Mouse (Mus musculus): ENCODE measurements around the gene A830005F24Rik. TPM values are rescaled to one million over a fixed set of nuclear protein-coding genes. Genes with fewer than 3 reads are reported as not detected.

Gene A830005F24Rik
- polyA plus RNA-seq (2014; fragmentation: Nextera tagmentation; extraction: Ambion mirVana): 2.8 and 3.4 TPM in 2 replicates

GRCm38 (mm10) chr13:48513003-48513929 is at the start of gene A830005F24Rik, which contains the start of gene Zfp169:
A830005F24Rik (plus strand) TSS chr13:48513570.
Zfp169 (minus strand) TSS chr13:48513451.
- DNase-seq (ENCODE audit: low spot score): peak; percentile 95
- WGBS: 2% methylated on average over 34 of the region's 34 CpGs
- peak within 1 kb of the TSS; percentile 88 for H3K9ac ChIP-seq (ENCODE audit: low read length)

GRCm38 (mm10) chr13:48464170-48464569 is 49.2 kb upstream of the A830005F24Rik start:
- Histone ChIP-seq H3K27me3 (replicated peaks; ENCODE audit: control insufficient read depth, insufficient read depth, low read length) (no peaks in the 10 kb centered on the region), H3K4me3 (ENCODE audit: low read depth, low read length) (no peak overlapping the region), H3K4me1 (ENCODE audit: control insufficient read depth, insufficient read depth, low read length) (peaks cover 13% of the 10 kb centered on the region), H3K9ac (ENCODE audit: low read length) (no peak overlapping the region), H3K27ac (ENCODE audit: low read depth, low read length) (no peak overlapping the region), H3K9me3 (replicated peaks; ENCODE audit: control insufficient read depth, low read length) (no peaks in the 10 kb centered on the region), H3K4me2 (ENCODE audit: low read length) (no peak overlapping the region), H3K36me3 (ENCODE audit: control insufficient read depth, insufficient read depth, low read length) (no peaks in the 10 kb centered on the region)
- DNase-seq (ENCODE audit: low spot score) (peak; percentile 93), ATAC-seq (peak; percentile 69)
- 3% methylated on average over 4 of the region's 4 CpGs for WGBS

More at GRCm38 (mm10) chr13:48513003-48513929, at the start of gene A830005F24Rik, which contains the start of gene Zfp169:
- Histone ChIP-seq H3K9me3 (replicated peaks; ENCODE audit: control insufficient read depth, low read length) (no peaks in the 10 kb centered on the region), H3K4me3 (ENCODE audit: low read depth, low read length) (peak within 1 kb of the TSS; percentile 68), H3K4me2 (ENCODE audit: low read length) (peak within 1 kb of the TSS; percentile 74), H3K36me3 (ENCODE audit: control insufficient read depth, insufficient read depth, low read length) (no peaks in the 10 kb centered on the region), H3K27me3 (replicated peaks; ENCODE audit: control insufficient read depth, insufficient read depth, low read length) (no peaks in the 10 kb centered on the region), H3K4me1 (ENCODE audit: control insufficient read depth, insufficient read depth, low read length) (no peaks in the 10 kb centered on the region; the same call in 1 of the 2 replicates), H3K27ac (ENCODE audit: low read depth, low read length) (no peak within 1 kb of the TSS)
- peak; percentile 99 for ATAC-seq

GRCm38 (mm10) chr13:48466186-48466585 is 47.2 kb upstream of the A830005F24Rik start:
- Histone ChIP-seq H3K9ac (ENCODE audit: low read length) (no peak overlapping the region), H3K36me3 (ENCODE audit: control insufficient read depth, insufficient read depth, low read length) (no peaks in the 10 kb centered on the region), H3K27ac (ENCODE audit: low read depth, low read length) (peak overlapping the region; percentile 1; the same call in 1 of the 2 replicates), H3K9me3 (replicated peaks; ENCODE audit: control insufficient read depth, low read length) (no peaks in the 10 kb centered on the region), H3K4me1 (ENCODE audit: control insufficient read depth, insufficient read depth, low read length) (peaks cover 13% of the 10 kb centered on the region), H3K27me3 (replicated peaks; ENCODE audit: control insufficient read depth, insufficient read depth, low read length) (no peaks in the 10 kb centered on the region), H3K4me2 (ENCODE audit: low read length) (no peak overlapping the region), H3K4me3 (ENCODE audit: low read depth, low read length) (no peak overlapping the region)
- 54% methylated on average over 10 of the region's 10 CpGs for WGBS
- peak; percentile 42 for DNase-seq (ENCODE audit: low spot score)
- no peak for ATAC-seq

- H3K4me1 ChIP-seq (ENCODE audit: control insufficient read depth, insufficient read depth, low read length): peaks cover 13% of the 10 kb centered on the region
- no peak overlapping the region for H3K4me2 ChIP-seq (ENCODE audit: low read length)
- no peak overlapping the region for H3K9ac ChIP-seq (ENCODE audit: low read length)
- no peak for ATAC-seq
- no peak overlapping the region for H3K27ac ChIP-seq (ENCODE audit: low read depth, low read length)
- no peaks in the 10 kb centered on the region for H3K36me3 ChIP-seq (ENCODE audit: control insufficient read depth, insufficient read depth, low read length)
- WGBS: 68% methylated on average over 15 of the region's 15 CpGs
- no peak for DNase-seq (ENCODE audit: low spot score)
- H3K9me3 ChIP-seq (replicated peaks; ENCODE audit: control insufficient read depth, low read length): no peaks in the 10 kb centered on the region
- H3K4me3 ChIP-seq (ENCODE audit: low read depth, low read length): no peak overlapping the region
- H3K27me3 ChIP-seq (replicated peaks; ENCODE audit: control insufficient read depth, insufficient read depth, low read length): no peaks in the 10 kb centered on the region
These were observed 44.7 kb upstream of the A830005F24Rik start for GRCm38 (mm10) chr13:48468656-48469180.

- Histone ChIP-seq H3K4me1 (ENCODE audit: control insufficient read depth, insufficient read depth, low read length) (no peaks in the 10 kb centered on the region), H3K4me2 (ENCODE audit: low read length) (no peak overlapping the region), H3K4me3 (ENCODE audit: low read depth, low read length) (no peak overlapping the region), H3K9ac (ENCODE audit: low read length) (no peak overlapping the region), H3K36me3 (ENCODE audit: control insufficient read depth, insufficient read depth, low read length) (peaks cover 24% of the 10 kb centered on the region), H3K27me3 (replicated peaks; ENCODE audit: control insufficient read depth, insufficient read depth, low read length) (no peaks in the 10 kb centered on the region), H3K9me3 (replicated peaks; ENCODE audit: control insufficient read depth, low read length) (no peaks in the 10 kb centered on the region), H3K27ac (ENCODE audit: low read depth, low read length) (no peak overlapping the region)
- no peak for DNase-seq (ENCODE audit: low spot score)
- no peak for ATAC-seq
- 84% methylated on average over 4 of the region's 4 CpGs for WGBS
These were observed 29.8 kb upstream of the A830005F24Rik start for GRCm38 (mm10) chr13:48483606-48484005.

GRCm38 (mm10) chr13:48490396-48491182 is 22.8 kb upstream of the A830005F24Rik start:
- WGBS: 92% methylated on average over 35 of the region's 35 CpGs
- H3K9ac ChIP-seq (ENCODE audit: low read length): no peak overlapping the region
- no peak overlapping the region for H3K4me3 ChIP-seq (ENCODE audit: low read depth, low read length)
- H3K9me3 ChIP-seq (replicated peaks; ENCODE audit: control insufficient read depth, low read length): peaks cover 5% of the 10 kb centered on the region
- no peaks in the 10 kb centered on the region for H3K27me3 ChIP-seq (replicated peaks; ENCODE audit: control insufficient read depth, insufficient read depth, low read length)
- H3K36me3 ChIP-seq (ENCODE audit: control insufficient read depth, insufficient read depth, low read length): peaks cover 64% of the 10 kb centered on the region
- no peak overlapping the region for H3K4me2 ChIP-seq (ENCODE audit: low read length)
- no peak for DNase-seq (ENCODE audit: low spot score)
- no peaks in the 10 kb centered on the region for H3K4me1 ChIP-seq (ENCODE audit: control insufficient read depth, insufficient read depth, low read length)
- no peak overlapping the region for H3K27ac ChIP-seq (ENCODE audit: low read depth, low read length)
- ATAC-seq: no peak

- H3K27me3 ChIP-seq (replicated peaks; ENCODE audit: control insufficient read depth, insufficient read depth, low read length): no peaks in the 10 kb centered on the region
- peaks cover 2% of the 10 kb centered on the region; the same call in 1 of the 2 replicates for H3K4me1 ChIP-seq (ENCODE audit: control insufficient read depth, insufficient read depth, low read length)
- 83% methylated on average over 2 of the region's 5 CpGs for WGBS
- no peak for ATAC-seq
- no peak overlapping the region for H3K9ac ChIP-seq (ENCODE audit: low read length)
- H3K27ac ChIP-seq (ENCODE audit: low read depth, low read length): no peak overlapping the region
- DNase-seq (ENCODE audit: low spot score): no peak
- H3K4me3 ChIP-seq (ENCODE audit: low read depth, low read length): no peak overlapping the region
- peaks cover 54% of the 10 kb centered on the region for H3K36me3 ChIP-seq (ENCODE audit: control insufficient read depth, insufficient read depth, low read length)
- H3K9me3 ChIP-seq (replicated peaks; ENCODE audit: control insufficient read depth, low read length): peaks cover 5% of the 10 kb centered on the region
- H3K4me2 ChIP-seq (ENCODE audit: low read length): no peak overlapping the region
These were observed 20.2 kb upstream of the A830005F24Rik start for GRCm38 (mm10) chr13:48493183-48493582.

GRCm38 (mm10) chr13:48497693-48498221 is 15.6 kb upstream of the A830005F24Rik start:
- 3% methylated on average over 15 of the region's 15 CpGs for WGBS
- H3K27me3 ChIP-seq (replicated peaks; ENCODE audit: control insufficient read depth, insufficient read depth, low read length): no peaks in the 10 kb centered on the region
- H3K27ac ChIP-seq (ENCODE audit: low read depth, low read length): no peak overlapping the region
- H3K4me2 ChIP-seq (ENCODE audit: low read length): peak overlapping the region; percentile 35
- peaks cover 17% of the 10 kb centered on the region for H3K36me3 ChIP-seq (ENCODE audit: control insufficient read depth, insufficient read depth, low read length)
- peak overlapping the region; percentile 12 for H3K4me3 ChIP-seq (ENCODE audit: low read depth, low read length)
- H3K9me3 ChIP-seq (replicated peaks; ENCODE audit: control insufficient read depth, low read length): peaks cover 5% of the 10 kb centered on the region
- no peak overlapping the region for H3K9ac ChIP-seq (ENCODE audit: low read length)
- DNase-seq (ENCODE audit: low spot score) (peak; percentile 89), ATAC-seq (peak; percentile 99)
- peaks cover 3% of the 10 kb centered on the region; the same call in 1 of the 2 replicates for H3K4me1 ChIP-seq (ENCODE audit: control insufficient read depth, insufficient read depth, low read length)
